Mouse (Mus musculus) subcutaneous adipose tissue, adult 2 months (tissue): ENCODE results near the gene Vsig8. TPM values are rescaled to one million over a fixed set of nuclear protein-coding genes. Genes with fewer than 3 reads are reported as not detected.

Experiments
- polyA plus RNA-seq: library from polyadenylated mRNA; depleted of rRNA; stranded (reverse); fragments of >200 nt; gene quantifications from 2 replicates; pipeline ENCODE4 v1.2.3, GENCODE M21; 2012; ENCODE audit warnings: low replicate concordance; rRNA removed

Gene Vsig8
- 0.53 and 1.1 TPM in 2 replicates for polyA plus RNA-seq

GRCm38 (mm10) chr1:172555638-172556037 lies at the start of gene Vsig8:
Vsig8 (plus strand) TSS chr1:172555938.

GRCm38 (mm10) chr1:172520576-172521440 lies 34.9 kb upstream of the Vsig8 start, which contains the start of gene Cfap45:
Cfap45 (plus strand) TSS chr1:172520801.

DNA sequence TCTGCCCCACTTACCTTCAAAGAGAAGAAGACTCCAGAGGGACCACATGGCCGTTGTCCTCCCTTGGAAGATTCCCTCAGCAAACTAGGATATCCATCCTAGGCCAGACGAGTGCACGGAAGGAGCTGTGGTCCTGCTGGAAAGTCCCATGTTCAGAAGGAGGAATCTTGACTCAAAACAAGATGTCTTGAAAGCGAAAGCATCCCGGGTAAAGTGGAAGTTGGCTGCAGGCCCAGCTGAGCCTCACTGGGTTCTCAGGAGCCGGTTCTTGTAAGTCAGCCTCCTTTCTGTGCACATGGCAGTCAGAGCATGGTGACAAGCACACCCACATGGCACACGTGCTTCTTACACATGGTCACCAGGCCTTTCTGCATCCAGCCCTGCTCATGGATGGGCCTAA lies 34.6 kb downstream of the Vsig8 start, which contains the start of gene Slamf8:
Gene Slamf8 (minus strand): TSS at position 184 of the 400 bp plus-strand sequence.

DNA sequence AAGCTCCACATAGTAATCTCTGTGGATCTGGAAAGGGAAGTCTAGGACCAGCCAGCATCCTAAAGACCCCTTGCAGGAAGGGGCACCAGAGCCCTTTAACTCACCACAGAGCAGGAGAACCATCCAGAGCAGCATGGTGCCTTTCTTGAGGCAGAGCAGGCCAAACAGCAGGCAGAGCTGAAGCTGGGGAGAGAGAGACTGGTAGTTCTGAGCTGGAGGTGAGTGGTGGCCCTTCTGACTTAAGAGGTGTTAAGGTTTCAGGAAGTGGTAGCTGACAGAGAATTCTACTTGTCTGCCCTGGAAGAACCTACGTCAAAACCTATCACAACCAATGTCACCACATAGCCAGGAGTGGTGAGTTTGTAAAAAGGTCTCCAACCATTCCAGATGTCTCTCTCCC lies 46.6 kb downstream of the Vsig8 start, which contains the start of gene Fcrl6:
Gene Fcrl6 (minus strand): TSS at position 226 of the 400 bp plus-strand sequence.

Other genes with a start within 250 kb of the Vsig8 start
- gene Kcnj9, start 226.6 kb upstream of the Vsig8 start, polyA plus RNA-seq = 0.10 TPM in 1 of 2 replicates, not detected in the other
- gene Kcnj10, start 214.7 kb upstream of the Vsig8 start, polyA plus RNA-seq = 0.07 and 0.35 TPM in 2 replicates
- gene Pigm, start 179.4 kb upstream of the Vsig8 start, polyA plus RNA-seq = 7.6 and 9.6 TPM in 2 replicates
- gene Slamf9, start 80.6 kb upstream of the Vsig8 start, polyA plus RNA-seq = 16.6 and 17.2 TPM in 2 replicates
- gene Igsf9, start 74.2 kb upstream of the Vsig8 start, polyA plus RNA-seq = 6.0 and 35.1 TPM in 2 replicates
- gene Tagln2, start 55.9 kb upstream of the Vsig8 start, polyA plus RNA-seq = 217 and 327 TPM in 2 replicates
- gene Cfap45, start 35.1 kb upstream of the Vsig8 start, polyA plus RNA-seq = 0.40 and 0.44 TPM in 2 replicates
- 2.6 and 7.3 TPM in 2 replicates for gene Slamf8, start 34.6 kb downstream of the Vsig8 start, polyA plus RNA-seq
- gene Fcrl6, start 46.6 kb downstream of the Vsig8 start, polyA plus RNA-seq = 0.51 TPM in 1 of 2 replicates, not detected in the other
- gene Dusp23, start 77.0 kb downstream of the Vsig8 start, polyA plus RNA-seq = 33.3 and 47.8 TPM in 2 replicates
- gene Crp, start 142.1 kb downstream of the Vsig8 start, polyA plus RNA-seq = 0.17 and 0.35 TPM in 2 replicates